Mouse (Mus musculus) limb, embryonic 13.5 days (tissue): ENCODE measurements at regions not wholly inside any gene's neighbourhood (a gene's known extent, or its start where the extent isn't known, plus 50 kb on each side); places are given as distances from the start of the nearest gene placed in this dataset.

ENCODE experiments used
- ATAC-seq: fragments of 200-750 bp; cut with Nextera tagmentation; 2 replicates; pipeline ENCODE4 v1.8.0; 2017; ENCODE audit warnings: low read depth, moderate number of reproducible peaks, moderate TSS enrichment; ENCODE audit not compliant: low FRiP score
- H3K27ac ChIP-seq: fragments of 300-500 bp; sonication (generic); 2 replicates; pipeline ENCODE4 v1.5.1; 2015; ENCODE audit warnings: inconsistent platforms, mild to moderate bottlenecking, moderate library complexity
- H3K27me3 ChIP-seq: fragments of 300-500 bp; sonication (generic); 2 replicates; pipeline ENCODE4 v1.6.1; 2015; ENCODE audit warnings: mild to moderate bottlenecking, inconsistent platforms
- H3K36me3 ChIP-seq: fragments of 300-500 bp; sonication (generic); 2 replicates; pipeline ENCODE4 v1.6.1; 2015; ENCODE audit warnings: inconsistent platforms, mild to moderate bottlenecking, moderate library complexity
- H3K4me1 ChIP-seq: fragments of 300-500 bp; sonication (generic); 2 replicates; pipeline ENCODE4 v1.6.1; 2015; ENCODE audit warnings: inconsistent platforms
- H3K4me2 ChIP-seq: fragments of 300-500 bp; sonication (generic); replicated peaks from 2 replicates; pipeline ENCODE4 v1.6.1; 2015; ENCODE audit warnings: inconsistent platforms, mild to moderate bottlenecking, moderate library complexity
- H3K4me3 ChIP-seq: fragments of 300-500 bp; sonication (generic); 2 replicates; pipeline ENCODE4 v1.5.1; 2015; ENCODE audit warnings: moderate library complexity, mild to moderate bottlenecking, inconsistent platforms
- H3K9ac ChIP-seq: fragments of 300-500 bp; sonication (generic); 2 replicates; pipeline ENCODE4 v1.6.1; 2015; ENCODE audit warnings: mild to moderate bottlenecking, inconsistent platforms
- H3K9me3 ChIP-seq: fragments of 300-500 bp; sonication (generic); 2 replicates; pipeline ENCODE4 v1.6.1; 2016; ENCODE audit warnings: inconsistent platforms
- WGBS: fragments of 180-500 bp; shearing (Covaris S2); methylation state at CpG from one replicate; pipeline ENCODE4 v1.1.7; 2015; 5-methylcytosine and 5-hydroxymethylcytosine counted together

DNA sequence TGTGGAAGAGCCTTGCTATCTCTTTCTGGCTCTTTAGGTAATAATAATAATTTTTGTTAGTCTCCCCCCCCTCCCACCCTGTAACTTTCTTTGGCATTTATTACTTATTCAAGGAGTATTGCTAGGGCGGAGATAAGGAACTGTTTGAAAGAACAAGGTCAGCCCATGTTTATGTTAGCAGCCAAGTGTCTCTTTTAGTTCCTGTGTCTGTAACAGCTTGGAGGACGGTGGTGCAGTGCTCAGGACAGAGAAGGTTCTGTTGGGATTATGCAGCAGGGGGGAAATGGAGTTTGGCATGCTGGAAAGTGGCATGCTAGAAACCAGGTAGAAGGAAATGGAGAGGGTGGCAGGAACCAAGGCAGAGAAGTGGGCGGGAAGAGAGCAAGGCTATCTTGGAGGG lies 109.6 kb upstream of the Sall1 start:
- Histone ChIP-seq H3K27me3 (no peaks in the 10 kb centered on the region), H3K4me3 (no peak overlapping the region), H3K4me2 (no peak overlapping the region), H3K27ac (no peak overlapping the region), H3K36me3 (no peaks in the 10 kb centered on the region), H3K9ac (no peak overlapping the region), H3K4me1 (no peaks in the 10 kb centered on the region; the same call in 1 of the 2 replicates), H3K9me3 (no peaks in the 10 kb centered on the region)
- 64% methylated on average over 3 of the region's 3 CpGs for WGBS
- no peak for ATAC-seq

DNA sequence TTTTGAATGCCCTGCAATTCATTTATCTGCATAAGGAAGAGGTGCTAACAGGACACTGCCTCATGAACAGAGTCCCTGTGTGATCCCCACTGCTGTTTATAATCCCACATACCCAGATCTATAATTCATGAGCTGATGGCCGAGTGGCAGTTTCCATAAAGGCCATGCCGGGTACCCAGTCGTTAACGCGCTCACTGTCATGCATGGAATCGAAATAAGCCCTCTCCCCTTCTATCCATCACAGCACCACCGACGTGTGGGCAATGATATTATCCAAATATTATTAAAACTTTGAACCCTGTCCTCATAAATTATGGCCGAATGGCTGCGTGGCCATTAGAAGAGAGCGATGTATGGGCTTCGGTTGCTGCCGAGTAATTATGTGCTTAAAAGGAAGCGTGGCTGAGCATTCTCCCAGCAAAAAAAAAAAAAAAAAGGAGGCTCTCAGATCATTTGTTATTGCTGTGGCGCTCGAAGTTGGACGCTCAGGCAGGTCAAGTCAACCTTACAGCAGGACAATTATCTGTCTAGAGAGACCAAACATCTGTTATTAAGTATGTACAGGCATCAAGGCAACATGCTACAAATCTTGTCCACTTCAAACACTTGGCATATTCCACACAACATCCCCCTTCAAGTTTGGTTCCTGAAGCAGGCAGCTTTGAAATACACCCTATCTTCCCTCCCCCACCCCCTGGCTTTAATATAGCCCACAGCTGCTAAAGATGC lies 109.1 kb upstream of the Sall1 start:
- Histone ChIP-seq H3K4me2 (no peak overlapping the region), H3K36me3 (no peaks in the 10 kb centered on the region), H3K9me3 (no peaks in the 10 kb centered on the region), H3K27ac (no peak overlapping the region), H3K27me3 (no peaks in the 10 kb centered on the region), H3K9ac (no peak overlapping the region), H3K4me3 (no peak overlapping the region), H3K4me1 (no peaks in the 10 kb centered on the region; the same call in 1 of the 2 replicates)
- WGBS = 25% methylated on average over 17 of the region's 17 CpGs
- no peak for ATAC-seq

DNA sequence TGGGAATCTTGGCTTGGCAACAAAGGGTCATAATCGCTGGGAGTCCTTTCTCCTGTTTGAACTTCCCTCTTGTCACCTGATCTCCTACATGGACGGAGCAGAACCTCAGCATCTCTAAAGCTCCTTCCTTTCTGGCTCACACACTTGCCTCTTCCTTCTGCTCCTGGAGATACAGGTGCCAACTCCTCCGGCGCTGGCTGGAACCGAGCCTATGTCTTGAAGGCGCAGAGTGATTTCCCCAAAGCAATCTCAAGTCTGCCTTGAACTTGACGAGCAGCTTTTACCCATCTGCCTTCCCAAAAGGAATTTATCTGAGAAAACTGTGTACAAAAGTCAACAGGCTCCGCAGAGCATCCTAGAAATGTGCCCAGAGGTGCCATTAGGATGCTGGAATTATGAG lies 108.4 kb upstream of the Sall1 start:
- H3K4me1 ChIP-seq = no peaks in the 10 kb centered on the region; the same call in 1 of the 2 replicates
- ATAC-seq = no peak
- no peak overlapping the region for H3K4me2 ChIP-seq
- H3K4me3 ChIP-seq = no peak overlapping the region
- H3K27me3 ChIP-seq = no peaks in the 10 kb centered on the region
- H3K9ac ChIP-seq = no peak overlapping the region
- no peaks in the 10 kb centered on the region for H3K9me3 ChIP-seq
- H3K27ac ChIP-seq = no peak overlapping the region
- 59% methylated on average over 8 of the region's 8 CpGs for WGBS
- no peaks in the 10 kb centered on the region for H3K36me3 ChIP-seq

DNA sequence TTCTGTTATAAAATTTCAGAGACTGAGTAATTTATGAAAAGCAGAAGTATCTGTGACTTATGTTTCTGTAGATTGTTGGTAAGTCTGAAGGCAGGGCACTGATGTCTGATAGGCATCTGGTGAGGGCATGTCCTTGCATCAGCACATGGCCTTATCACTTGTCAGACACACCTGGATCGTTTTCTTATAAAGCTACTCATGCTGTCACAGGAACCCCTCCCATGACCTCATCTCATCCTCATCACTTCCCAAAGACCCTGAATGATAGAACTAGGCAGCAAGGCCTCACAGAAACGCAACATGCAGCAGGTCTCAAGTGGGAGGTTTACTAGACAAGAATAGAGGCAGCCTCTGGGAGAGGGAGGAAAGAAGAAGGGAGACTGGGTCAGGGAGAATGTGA lies 107.0 kb upstream of the Sall1 start:
- Histone ChIP-seq H3K36me3 (no peaks in the 10 kb centered on the region), H3K4me3 (no peak overlapping the region), H3K9me3 (no peaks in the 10 kb centered on the region), H3K4me1 (no peaks in the 10 kb centered on the region; the same call in 1 of the 2 replicates), H3K9ac (no peak overlapping the region), H3K4me2 (no peak overlapping the region), H3K27me3 (no peaks in the 10 kb centered on the region), H3K27ac (no peak overlapping the region)
- WGBS = 83% methylated on average over 2 of the region's 2 CpGs
- no peak for ATAC-seq

DNA sequence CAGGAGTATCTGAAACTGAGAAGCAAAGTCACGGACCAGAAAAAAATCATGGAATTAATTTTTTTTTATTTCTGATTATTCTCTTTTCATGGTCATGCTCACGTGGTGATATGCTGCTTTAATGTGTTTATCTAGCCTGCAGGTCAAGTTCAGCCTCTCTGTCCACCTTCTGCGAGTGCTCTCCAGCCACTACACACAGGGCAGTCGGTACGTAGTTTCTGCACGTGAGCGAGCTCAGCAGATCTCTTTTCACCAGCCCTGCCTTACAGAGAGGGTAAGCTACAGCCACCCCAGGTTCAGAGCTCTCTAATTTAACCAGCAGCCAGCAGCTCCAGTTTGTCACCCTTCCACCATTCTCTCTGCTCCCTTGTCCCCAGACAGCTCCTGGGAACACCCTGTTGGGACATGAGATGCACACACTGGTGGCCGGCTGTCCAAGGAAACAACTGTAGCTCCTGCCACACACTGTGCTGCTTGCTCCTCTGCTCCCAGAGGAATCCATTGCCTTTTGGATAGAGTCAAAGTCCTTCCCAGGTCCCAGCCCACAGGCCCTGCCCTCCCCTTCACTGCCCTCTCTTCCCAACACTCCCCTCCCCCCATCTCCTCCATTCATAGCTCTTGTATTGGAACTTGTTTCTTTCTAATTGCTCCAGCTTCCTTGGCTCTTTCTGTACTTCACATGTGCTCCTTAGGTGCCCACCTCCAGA lies 97.7 kb upstream of the Sall1 start:
- 77% methylated on average over 8 of the region's 8 CpGs for WGBS
- no peaks in the 10 kb centered on the region for H3K9me3 ChIP-seq

DNA sequence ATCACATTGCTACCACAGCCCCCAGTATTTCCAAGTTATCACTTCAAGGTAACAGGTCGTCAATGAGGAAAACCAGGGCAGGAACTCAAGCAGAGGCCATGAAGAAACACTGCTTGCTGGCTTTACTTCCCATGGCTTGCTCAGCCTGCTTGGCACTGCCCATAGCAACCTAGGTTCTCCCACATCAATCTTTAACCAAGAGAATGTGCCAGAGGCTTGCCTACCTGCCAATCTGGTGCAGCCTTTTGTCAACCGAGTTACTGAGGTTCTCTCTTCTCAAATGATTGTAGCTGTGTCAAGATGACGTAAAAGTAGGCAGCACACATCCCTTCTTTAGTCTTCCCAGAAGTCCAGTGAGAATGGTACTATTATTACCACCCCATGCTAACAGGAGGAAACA lies 95.9 kb upstream of the Sall1 start:
- no peak for ATAC-seq
- no peaks in the 10 kb centered on the region for H3K36me3 ChIP-seq
- no peak overlapping the region for H3K4me2 ChIP-seq
- H3K4me3 ChIP-seq = no peak overlapping the region
- no peaks in the 10 kb centered on the region for H3K9me3 ChIP-seq
- 70% methylated on average over 3 of the region's 3 CpGs for WGBS
- H3K9ac ChIP-seq = no peak overlapping the region
- no peaks in the 10 kb centered on the region for H3K4me1 ChIP-seq
- no peak overlapping the region for H3K27ac ChIP-seq
- H3K27me3 ChIP-seq = 0 out of 2 replicates have a peak, but pooled peaks cover 4% of the 10 kb centered on the region

More for the DNA sequence above, 97.7 kb upstream of the Sall1 start:
- ATAC-seq = no peak
- Histone ChIP-seq H3K27me3 (0 out of 2 replicates have a peak, but pooled peaks cover 4% of the 10 kb centered on the region), H3K27ac (no peak overlapping the region), H3K4me2 (no peak overlapping the region), H3K9ac (no peak overlapping the region), H3K4me1 (no peaks in the 10 kb centered on the region), H3K36me3 (no peaks in the 10 kb centered on the region), H3K4me3 (no peak overlapping the region)

DNA sequence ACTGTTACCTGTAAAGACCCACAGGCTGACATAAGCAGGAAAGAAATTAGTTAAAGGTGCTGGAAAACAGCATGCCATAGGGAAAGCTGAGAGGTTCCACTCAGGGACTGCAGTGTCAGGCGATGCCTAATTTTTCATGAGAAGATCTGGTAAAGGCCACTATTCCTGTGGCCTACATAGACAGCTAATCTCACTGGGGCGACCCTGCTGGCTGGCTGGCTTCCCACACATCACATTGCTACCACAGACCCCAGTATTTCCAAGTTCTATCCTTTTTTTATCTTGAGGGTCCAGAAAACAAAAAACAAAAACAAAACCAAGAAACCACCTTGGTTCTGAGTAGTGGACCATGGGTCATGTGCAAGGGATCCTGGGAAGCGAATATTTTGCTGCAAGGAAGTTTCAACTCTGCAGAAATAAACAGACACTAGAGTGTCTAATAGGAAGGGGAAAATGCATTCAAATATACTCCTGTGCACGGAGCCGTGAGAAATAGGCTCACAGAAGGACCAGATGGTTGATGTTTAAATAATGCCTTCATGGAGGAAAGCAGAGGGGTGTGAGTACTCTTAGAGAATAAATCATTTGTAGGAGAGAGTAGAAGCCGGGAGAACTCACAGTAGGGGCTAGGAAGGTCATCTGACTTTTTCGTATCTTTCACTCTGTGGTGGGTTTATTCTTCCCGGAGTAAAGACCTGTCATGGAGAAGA lies 94.6 kb upstream of the Sall1 start:
- Histone ChIP-seq H3K4me1 (peaks cover 10% of the 10 kb centered on the region; the same call in 1 of the 2 replicates), H3K4me2 (no peak overlapping the region), H3K9ac (no peak overlapping the region), H3K9me3 (no peaks in the 10 kb centered on the region), H3K4me3 (no peak overlapping the region), H3K27me3 (0 out of 2 replicates have a peak, but pooled peaks cover 4% of the 10 kb centered on the region), H3K36me3 (no peaks in the 10 kb centered on the region), H3K27ac (no peak overlapping the region)
- ATAC-seq = no peak
- 83% methylated on average over 8 of the region's 8 CpGs for WGBS

DNA sequence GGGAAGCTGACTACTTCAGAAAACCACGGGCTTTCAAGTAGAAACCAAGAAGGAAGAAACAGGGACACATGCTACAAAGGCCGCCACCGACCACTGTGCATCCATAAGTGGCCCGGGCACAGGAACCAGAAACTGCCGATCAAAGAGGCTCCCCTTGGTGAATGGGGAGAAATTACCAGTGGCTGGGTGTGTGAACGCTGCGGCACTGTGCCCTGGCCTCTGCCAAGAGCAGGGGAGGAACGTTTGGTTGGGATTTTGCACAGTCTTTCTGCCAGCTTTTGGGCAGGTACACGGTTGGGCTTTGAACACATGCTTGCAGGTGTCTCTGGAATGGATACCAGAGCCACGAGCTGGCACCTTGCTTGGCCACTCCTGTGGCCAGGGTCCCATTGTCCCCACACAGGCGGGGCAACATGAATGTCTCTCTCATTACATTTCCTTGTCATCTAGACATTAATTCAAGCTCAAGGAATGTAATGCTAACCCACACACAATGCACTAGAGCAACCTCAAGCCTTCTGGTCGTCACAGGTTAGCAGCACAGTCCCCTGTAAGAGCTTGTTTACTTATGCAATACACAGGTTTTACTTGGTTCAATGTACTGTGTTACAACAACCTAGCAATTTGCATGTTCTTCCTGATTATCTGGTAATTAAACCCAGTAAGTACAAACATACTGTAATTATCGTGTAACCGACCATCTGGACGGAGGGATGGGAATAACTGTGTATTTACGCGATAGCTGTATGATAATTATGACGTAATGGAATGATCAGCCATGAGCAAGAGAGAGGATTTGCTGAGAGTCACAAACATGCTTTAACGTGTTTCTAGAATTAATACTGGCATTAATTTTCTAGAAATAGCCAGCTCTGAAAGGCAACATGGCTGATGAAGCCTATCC lies 90.9 kb upstream of the Sall1 start:
- H3K27ac ChIP-seq = peak overlapping the region; percentile 22; the same call in 1 of the 2 replicates
- 0 out of 2 replicates have a peak overlapping the region, but pooled peaks have one; percentile 23 for H3K4me2 ChIP-seq
- H3K4me1 ChIP-seq = peaks cover 13% of the 10 kb centered on the region; the same call in 1 of the 2 replicates
- no peak overlapping the region for H3K9ac ChIP-seq
- 76% methylated on average over 19 of the region's 19 CpGs for WGBS
- no peak for ATAC-seq
- no peaks in the 10 kb centered on the region for H3K36me3 ChIP-seq
- H3K4me3 ChIP-seq = no peak overlapping the region
- H3K9me3 ChIP-seq = no peaks in the 10 kb centered on the region
- no peaks in the 10 kb centered on the region for H3K27me3 ChIP-seq

DNA sequence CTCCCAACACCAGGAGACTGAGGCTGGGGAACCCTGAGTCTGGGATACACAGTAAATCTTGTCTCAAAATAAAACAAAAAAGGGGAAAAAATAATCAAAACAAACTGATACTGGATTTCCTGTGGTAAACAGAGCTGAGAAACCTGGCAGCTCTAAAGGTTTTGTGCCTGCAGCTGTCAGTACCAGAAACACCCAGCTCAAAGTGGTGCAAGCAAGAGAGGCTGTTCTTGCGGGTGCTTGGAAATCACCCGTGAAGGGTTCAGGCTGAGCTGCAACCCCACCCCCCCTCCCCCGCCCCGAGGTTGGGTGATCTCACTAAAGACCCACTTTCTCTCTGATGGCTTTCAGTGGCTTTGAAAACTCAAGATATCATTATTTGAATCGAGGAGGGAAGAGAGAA lies 90.1 kb upstream of the Sall1 start:
- no peak for ATAC-seq
- H3K4me2 ChIP-seq = peak overlapping the region; percentile 21; the same call in 1 of the 2 replicates
- H3K9me3 ChIP-seq = no peaks in the 10 kb centered on the region
- H3K4me1 ChIP-seq = peaks cover 13% of the 10 kb centered on the region; the same call in 1 of the 2 replicates
- no peak overlapping the region for H3K4me3 ChIP-seq
- no peak overlapping the region for H3K9ac ChIP-seq
- WGBS = 44% methylated on average over 5 of the region's 5 CpGs
- no peaks in the 10 kb centered on the region for H3K27me3 ChIP-seq
- H3K27ac ChIP-seq = 0 out of 2 replicates have a peak overlapping the region, but pooled peaks have one; percentile 22
- no peaks in the 10 kb centered on the region for H3K36me3 ChIP-seq

DNA sequence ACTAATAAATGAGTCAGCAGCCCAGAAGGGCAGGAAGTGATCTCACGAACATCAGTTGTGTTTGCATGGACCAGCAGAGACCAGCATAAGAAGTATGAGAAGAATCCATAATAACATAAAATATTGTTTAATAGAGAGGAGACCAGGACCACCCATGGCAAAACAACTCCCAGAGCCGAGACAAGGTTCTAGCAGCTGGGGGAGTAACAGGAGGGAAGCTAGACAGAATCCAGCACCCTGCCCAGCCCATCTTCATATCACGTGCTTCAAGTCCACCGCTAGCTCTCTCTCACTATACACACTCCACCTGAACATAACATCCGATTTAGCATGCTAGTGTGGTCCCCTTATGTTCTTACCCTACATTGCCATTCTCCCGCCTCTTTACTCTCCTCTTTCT lies 77.1 kb upstream of the Sall1 start:
- no peak for ATAC-seq
- 78% methylated on average over 6 of the region's 6 CpGs for WGBS
- H3K9ac ChIP-seq = no peak overlapping the region
- H3K27ac ChIP-seq = no peak overlapping the region
- no peaks in the 10 kb centered on the region for H3K9me3 ChIP-seq
- no peaks in the 10 kb centered on the region for H3K27me3 ChIP-seq
- H3K4me1 ChIP-seq = no peaks in the 10 kb centered on the region
- no peak overlapping the region for H3K4me3 ChIP-seq
- H3K36me3 ChIP-seq = no peaks in the 10 kb centered on the region
- no peak overlapping the region for H3K4me2 ChIP-seq

DNA sequence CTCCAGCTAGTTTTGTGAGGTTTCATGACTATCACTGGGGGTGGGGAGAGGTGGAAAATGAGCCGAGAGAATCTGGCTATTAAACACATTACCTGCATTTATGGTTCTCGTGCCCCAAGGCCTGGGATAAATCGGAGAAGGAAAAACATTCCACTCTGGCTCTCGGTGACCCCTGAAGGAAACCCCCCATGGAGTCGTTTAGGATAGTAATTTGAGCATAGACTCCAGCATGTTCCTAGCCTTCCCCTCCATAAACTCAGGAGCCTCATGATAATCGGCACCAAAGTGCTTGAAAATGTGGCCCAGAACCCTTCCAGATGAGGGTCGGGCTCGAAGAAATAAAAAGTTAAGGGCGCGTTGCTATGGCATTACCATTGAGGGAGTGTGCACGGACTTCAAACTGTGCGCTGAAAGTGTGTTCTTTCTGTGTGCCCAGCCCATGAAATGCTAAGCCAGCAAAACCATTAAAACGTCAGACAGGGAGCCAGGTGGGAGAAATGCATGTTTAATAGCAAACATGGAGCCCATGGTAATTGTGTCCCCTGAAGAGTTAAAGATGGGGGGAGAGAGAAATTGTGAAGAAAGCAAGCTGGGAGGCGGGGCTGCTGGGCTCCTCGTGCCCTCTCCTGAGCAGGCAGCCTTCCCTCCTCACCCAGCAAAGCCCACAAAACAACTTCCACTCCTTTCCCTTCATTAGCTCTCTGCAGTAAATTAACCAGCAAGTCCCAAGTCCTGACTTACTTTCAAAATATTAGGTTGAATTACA lies 64.1 kb upstream of the Sall1 start:
- Histone ChIP-seq H3K9me3 (no peaks in the 10 kb centered on the region), H3K27me3 (0 out of 2 replicates have a peak, but pooled peaks cover 2% of the 10 kb centered on the region), H3K4me3 (no peak overlapping the region), H3K4me2 (peak overlapping the region; percentile 54), H3K9ac (no peak overlapping the region), H3K36me3 (no peaks in the 10 kb centered on the region), H3K27ac (peak overlapping the region; percentile 79; the same call in 1 of the 2 replicates), H3K4me1 (peaks cover 41% of the 10 kb centered on the region)
- WGBS = 10% methylated on average over 15 of the region's 15 CpGs
- ATAC-seq = peak; percentile 90
